Mouse (Mus musculus): ENCODE data around the gene Amt. TPM values are rescaled to one million over a fixed set of nuclear protein-coding genes. Genes with fewer than 3 reads are reported as not detected.
"Not testable (repeated sequence)": the region's sequence is repeated elsewhere in the genome, so short reads cannot be mapped to it uniquely, and the experiment has no call there.

The Amt gene
- polyA plus RNA-seq, 1 experiment from 2014 or later, result 37.9 TPM

- peak; percentile 89 for DNase-seq (ENCODE audit: low spot score)
- peaks cover 16% of the 10 kb centered on the region for H3K4me1 ChIP-seq
- no peaks in the 10 kb centered on the region for H3K27me3 ChIP-seq (ENCODE audit: low read depth, poor library complexity, severe bottlenecking)
- WGBS, result under 1% methylated on average over 32 of the region's 32 CpGs
- peak within 1 kb of the TSS; percentile 67 for H3K4me3 ChIP-seq
- H3K36me3 ChIP-seq, result peaks cover 16% of the 10 kb centered on the region
- H3K27ac ChIP-seq (replicated peaks), result peak within 1 kb of the TSS; percentile 92
- H3K9me3 ChIP-seq (replicated peaks), result no peaks in the 10 kb centered on the region
Observed at GRCm38 (mm10) chr9:108290016-108290750, 6.5 kb upstream of the Amt start, which contains the start of gene Nicn1. TSS of gene Nicn1 (plus strand) at chr9:108290429.

DNA sequence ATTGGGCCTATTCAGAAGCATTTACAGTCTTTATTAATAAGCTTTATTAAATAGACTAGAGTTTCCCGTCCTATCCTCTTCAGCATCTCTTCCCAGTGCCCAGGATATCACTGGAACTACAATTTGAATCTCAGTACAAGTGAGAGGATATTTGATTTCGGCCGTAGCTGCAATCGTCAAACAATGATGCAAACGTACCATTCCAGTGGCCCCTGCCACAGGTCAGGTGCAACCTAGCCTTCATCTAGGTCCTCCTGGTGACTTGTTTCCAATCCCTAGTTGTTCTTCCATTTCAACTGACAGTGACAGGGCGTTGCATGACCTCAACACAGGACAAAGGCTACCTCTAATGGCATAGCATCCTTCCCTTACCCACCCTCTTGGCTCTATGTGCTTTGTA is 5.9 kb upstream of the Amt start:
- no peaks in the 10 kb centered on the region for H3K27me3 ChIP-seq (ENCODE audit: low read depth, poor library complexity, severe bottlenecking)
- H3K9me3 ChIP-seq (replicated peaks), result no peaks in the 10 kb centered on the region
- 54% methylated on average over 6 of the region's 6 CpGs for WGBS
- H3K27ac ChIP-seq (replicated peaks), result peak overlapping the region; percentile 92
- peak overlapping the region; percentile 67 for H3K4me3 ChIP-seq
- H3K4me1 ChIP-seq, result peaks cover 20% of the 10 kb centered on the region
- H3K36me3 ChIP-seq, result peaks cover 20% of the 10 kb centered on the region
- no peak for DNase-seq (ENCODE audit: low spot score)

- Histone ChIP-seq H3K36me3 (peaks cover 54% of the 10 kb centered on the region), H3K4me1 (peaks cover 22% of the 10 kb centered on the region), H3K4me3 (no peak overlapping the region), H3K27me3 (ENCODE audit: low read depth, poor library complexity, severe bottlenecking) (no peaks in the 10 kb centered on the region), H3K27ac (replicated peaks) (no peak overlapping the region), H3K9me3 (replicated peaks) (no peaks in the 10 kb centered on the region)
- 90% methylated on average over 3 of the region's 3 CpGs for WGBS
- DNase-seq (ENCODE audit: low spot score), result no peak
Observed at GRCm38 (mm10) chr9:108301853-108302252, 5.2 kb downstream of the Amt start.

DNA sequence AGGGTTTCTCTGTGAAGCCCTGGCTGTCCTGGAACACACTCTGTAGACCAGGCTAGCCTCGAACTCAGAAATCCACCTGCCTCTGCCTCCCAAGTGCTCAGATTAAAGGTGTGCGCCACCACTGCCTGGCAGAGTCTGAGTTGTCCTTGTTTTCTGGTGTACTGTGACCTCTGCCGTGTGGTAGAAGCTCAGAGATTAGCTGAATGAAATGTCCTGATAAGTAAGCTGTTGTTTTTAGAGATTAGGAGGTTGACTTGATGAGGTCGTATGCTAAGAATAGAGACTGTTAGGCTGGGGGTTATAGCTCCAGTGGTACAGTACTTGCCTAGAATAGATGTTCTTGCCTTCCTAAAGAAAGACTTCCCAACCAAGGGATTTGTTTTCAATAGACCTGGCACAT is 8.1 kb downstream of the Amt start:
- 80% methylated on average over 4 of the region's 4 CpGs for WGBS
- H3K36me3 ChIP-seq, result peaks cover 47% of the 10 kb centered on the region
- H3K4me1 ChIP-seq, result peaks cover 36% of the 10 kb centered on the region
- no peaks in the 10 kb centered on the region for H3K9me3 ChIP-seq (replicated peaks)
- no peak for DNase-seq (ENCODE audit: low spot score)
- H3K27me3 ChIP-seq (ENCODE audit: low read depth, poor library complexity, severe bottlenecking), result no peaks in the 10 kb centered on the region
- H3K27ac ChIP-seq (replicated peaks), result peak overlapping the region; percentile 99; the same call in 1 of the 2 replicates
- peak overlapping the region; percentile 80 for H3K4me3 ChIP-seq

DNA sequence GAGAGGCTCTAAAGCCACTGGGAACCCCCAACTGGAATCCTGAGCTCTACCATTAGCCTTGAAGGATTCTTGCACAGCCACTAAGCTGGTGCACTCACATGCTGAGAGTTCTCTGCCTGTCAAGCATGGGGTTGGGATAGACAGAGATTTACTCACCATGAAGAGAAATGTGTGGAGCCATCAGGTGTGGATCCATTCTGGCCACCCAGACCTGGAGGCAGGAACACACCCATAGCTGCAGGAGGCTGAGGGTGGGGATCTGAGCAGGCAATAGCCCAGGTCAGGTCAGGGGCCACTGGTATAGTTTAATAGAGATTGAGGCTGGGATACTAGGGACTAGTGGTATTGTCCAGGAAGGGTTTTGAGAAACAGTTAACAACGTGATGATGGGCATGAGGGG is 8.5 kb downstream of the Amt start:
- Histone ChIP-seq H3K4me1 (peaks cover 40% of the 10 kb centered on the region), H3K27me3 (ENCODE audit: low read depth, poor library complexity, severe bottlenecking) (no peaks in the 10 kb centered on the region), H3K4me3 (peak overlapping the region; percentile 80), H3K36me3 (peaks cover 45% of the 10 kb centered on the region), H3K9me3 (replicated peaks) (no peaks in the 10 kb centered on the region), H3K27ac (replicated peaks) (peak overlapping the region; percentile 99)
- WGBS, result 9% methylated on average over 1 of the region's 1 CpGs
- DNase-seq (ENCODE audit: low spot score), result no peak

- DNase-seq (ENCODE audit: low spot score), result peak; percentile 98
- no peaks in the 10 kb centered on the region for H3K9me3 ChIP-seq (replicated peaks)
- WGBS, result under 1% methylated on average over 81 of the region's 81 CpGs
- peaks cover 41% of the 10 kb centered on the region for H3K4me1 ChIP-seq
- peak within 1 kb of the TSS; percentile 80 for H3K4me3 ChIP-seq
- peak within 1 kb of the TSS; percentile 99 for H3K27ac ChIP-seq (replicated peaks)
- H3K27me3 ChIP-seq (ENCODE audit: low read depth, poor library complexity, severe bottlenecking), result no peaks in the 10 kb centered on the region
- peaks cover 38% of the 10 kb centered on the region for H3K36me3 ChIP-seq
Observed at GRCm38 (mm10) chr9:108305629-108306520, 9.2 kb downstream of the Amt start, which contains the start of the genes Rhoa and Tcta. TSS of gene Rhoa (plus strand) at chr9:108306129. TSS of gene Tcta (minus strand) at chr9:108306160.

- DNase-seq (ENCODE audit: low spot score), result no peak
- WGBS, result under 1% methylated on average over 51 of the region's 51 CpGs
- Histone ChIP-seq H3K4me3 (peak overlapping the region; percentile 80), H3K27ac (replicated peaks) (peak overlapping the region; percentile 99), H3K4me1 (peaks cover 41% of the 10 kb centered on the region), H3K36me3 (peaks cover 31% of the 10 kb centered on the region), H3K27me3 (ENCODE audit: low read depth, poor library complexity, severe bottlenecking) (no peaks in the 10 kb centered on the region), H3K9me3 (replicated peaks) (no peaks in the 10 kb centered on the region)
Observed at GRCm38 (mm10) chr9:108306571-108306980, 9.9 kb downstream of the Amt start.

DNA sequence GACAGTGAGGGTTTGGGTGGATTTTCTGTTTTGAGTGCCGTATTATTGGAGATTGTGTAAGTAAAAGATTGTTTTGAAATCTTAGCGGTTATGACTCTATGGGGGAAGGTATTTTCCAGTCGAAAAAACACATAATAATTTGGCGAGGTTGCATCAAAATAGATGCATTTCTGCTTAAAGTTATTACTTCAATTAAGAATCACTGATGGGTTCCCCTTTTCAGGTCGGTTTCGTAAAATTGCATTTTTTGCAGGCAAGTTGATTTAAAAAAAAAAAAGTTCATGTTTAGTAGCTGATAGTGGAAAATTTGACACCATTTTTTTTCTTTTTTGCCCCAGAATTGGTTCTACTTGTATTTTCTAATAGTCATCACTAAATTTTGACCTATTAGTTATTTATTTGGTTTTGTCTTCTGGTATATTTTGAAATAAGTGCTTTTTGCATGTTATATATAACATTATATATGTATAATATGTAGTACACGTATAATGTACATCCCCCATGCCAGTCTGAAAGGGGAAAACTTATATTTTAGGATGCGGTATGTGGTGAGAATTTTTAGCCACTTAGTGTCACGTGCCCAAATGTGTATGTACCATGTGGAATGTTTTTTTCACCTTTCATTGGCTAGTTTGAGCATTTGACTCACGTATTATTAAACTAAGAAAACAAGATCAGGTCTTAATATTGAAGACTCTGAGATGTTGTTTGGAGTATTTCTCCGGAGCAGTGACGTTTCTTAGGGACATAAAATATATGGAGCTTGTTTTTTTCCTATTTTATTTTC is 10.6 kb downstream of the Amt start:
- no peak for DNase-seq (ENCODE audit: low spot score)
- Histone ChIP-seq H3K36me3 (peaks cover 27% of the 10 kb centered on the region), H3K9me3 (replicated peaks) (no peaks in the 10 kb centered on the region), H3K27ac (replicated peaks) (peak overlapping the region; percentile 99), H3K27me3 (ENCODE audit: low read depth, poor library complexity, severe bottlenecking) (no peaks in the 10 kb centered on the region), H3K4me3 (peak overlapping the region; percentile 80), H3K4me1 (peaks cover 41% of the 10 kb centered on the region)
- 29% methylated on average over 12 of the region's 12 CpGs for WGBS

GRCm38 (mm10) chr9:108308141-108308540 is 11.5 kb downstream of the Amt start:
- H3K9me3 ChIP-seq (replicated peaks), result no peaks in the 10 kb centered on the region
- DNase-seq (ENCODE audit: low spot score), result no peak
- H3K27ac ChIP-seq (replicated peaks), result no peak overlapping the region
- WGBS, result 77% methylated on average over 2 of the region's 2 CpGs
- H3K27me3 ChIP-seq (ENCODE audit: low read depth, poor library complexity, severe bottlenecking), result no peaks in the 10 kb centered on the region
- H3K4me1 ChIP-seq, result peaks cover 41% of the 10 kb centered on the region
- peaks cover 18% of the 10 kb centered on the region for H3K36me3 ChIP-seq
- H3K4me3 ChIP-seq, result peak overlapping the region; percentile 80

GRCm38 (mm10) chr9:108317572-108317971 is 20.9 kb downstream of the Amt start:
- peaks cover 80% of the 10 kb centered on the region for H3K36me3 ChIP-seq
- H3K9me3 ChIP-seq (replicated peaks), result no peaks in the 10 kb centered on the region
- no peak overlapping the region for H3K27ac ChIP-seq (replicated peaks)
- DNase-seq (ENCODE audit: low spot score), result no peak
- H3K4me3 ChIP-seq, result no peak overlapping the region
- H3K4me1 ChIP-seq, result no peaks in the 10 kb centered on the region
- WGBS, result 98% methylated on average over 3 of the region's 3 CpGs
- no peaks in the 10 kb centered on the region for H3K27me3 ChIP-seq (ENCODE audit: low read depth, poor library complexity, severe bottlenecking)

GRCm38 (mm10) chr9:108318462-108318861 is 21.8 kb downstream of the Amt start:
- no peak for DNase-seq (ENCODE audit: low spot score)
- H3K4me1 ChIP-seq, result no peaks in the 10 kb centered on the region
- H3K4me3 ChIP-seq, result no peak overlapping the region
- no peaks in the 10 kb centered on the region for H3K9me3 ChIP-seq (replicated peaks)
- 95% methylated on average over 2 of the region's 2 CpGs for WGBS
- H3K36me3 ChIP-seq, result peaks cover 87% of the 10 kb centered on the region
- H3K27ac ChIP-seq (replicated peaks), result no peak overlapping the region
- no peaks in the 10 kb centered on the region for H3K27me3 ChIP-seq (ENCODE audit: low read depth, poor library complexity, severe bottlenecking)

GRCm38 (mm10) chr9:108322054-108322453 is 25.4 kb downstream of the Amt start:
- H3K36me3 ChIP-seq, result peaks cover 93% of the 10 kb centered on the region
- H3K4me1 ChIP-seq; H3K9me3 ChIP-seq (replicated peaks); DNase-seq (ENCODE audit: low spot score); H3K27me3 ChIP-seq (ENCODE audit: low read depth, poor library complexity, severe bottlenecking); H3K4me3 ChIP-seq; H3K27ac ChIP-seq (replicated peaks): not testable (repeated sequence)
- WGBS, result 91% methylated on average over 7 of the region's 7 CpGs

Measured in midbrain, embryonic 10.5 days (tissue).